Mouse (Mus musculus) embryonic fibroblast, embryonic 13.5 days (primary cell): ENCODE data around the gene Pcnt. TPM values are rescaled to one million over a fixed set of nuclear protein-coding genes. Genes with fewer than 3 reads are reported as not detected.

Source experiments
- H3K27ac ChIP-seq: 2 replicates; pipeline ENCODE4 v1.5.1; 2012; ENCODE audit warnings: low read length, control low read depth, inconsistent platforms; ENCODE audit not compliant: insufficient read depth
- H3K4me1 ChIP-seq: 2 replicates; pipeline ENCODE4 v1.6.1; 2011; ENCODE audit warnings: low read length; ENCODE audit not compliant: control insufficient read depth, insufficient read depth
- H3K4me3 ChIP-seq: 2 replicates; pipeline ENCODE4 v1.5.1; 2011; ENCODE audit warnings: mild to moderate bottlenecking, control low read depth, low read length; ENCODE audit not compliant: insufficient read depth
- CTCF ChIP-seq: IDR thresholded peaks from 2 replicates; pipeline ENCODE4 v1.5.1; 2011; ENCODE audit warnings: mild to moderate bottlenecking, control low read depth, low read length, moderate library complexity, borderline replicate concordance; ENCODE audit not compliant: insufficient read depth
- POLR2A ChIP-seq: IDR thresholded peaks from 2 replicates; pipeline ENCODE4 v1.6.1; 2011; ENCODE audit warnings: low read depth, mild to moderate bottlenecking, control low read depth, low read length, moderate library complexity
- polyA plus RNA-seq: library from polyadenylated mRNA; stranded (reverse); fragments of >200 nt; gene quantifications from 2 replicates; pipeline ENCODE4 v1.2.4, GENCODE M21; 2011; ENCODE audit warnings: low read depth; ENCODE audit not compliant: missing spikeins, insufficient read length

Pcnt gene
- polyA plus RNA-seq, 1 experiment = 15.5 TPM

- peaks cover 8% of the 10 kb centered on the region; the same call in 1 of the 2 replicates for H3K4me1 ChIP-seq
- TF ChIP-seq CTCF (no peak), POLR2A (no peak)
These were observed 88.6 kb downstream of the Pcnt start for GRCm38 (mm10) chr10:76353986-76354385.

GRCm38 (mm10) chr10:76351953-76352352 lies 90.6 kb downstream of the Pcnt start:
- H3K4me3 ChIP-seq = no peak overlapping the region
- H3K27ac ChIP-seq = no peak overlapping the region
- no peaks in the 10 kb centered on the region for H3K4me1 ChIP-seq
- TF ChIP-seq POLR2A (no peak), CTCF (no peak)

More at GRCm38 (mm10) chr10:76353986-76354385, 88.6 kb downstream of the Pcnt start:
- no peak overlapping the region for H3K4me3 ChIP-seq
- no peak overlapping the region for H3K27ac ChIP-seq

- Histone ChIP-seq H3K27ac (no peak overlapping the region), H3K4me1 (no peaks in the 10 kb centered on the region), H3K4me3 (no peak overlapping the region)
- no peak for TF ChIP-seq POLR2A
- no peak for TF ChIP-seq CTCF
These were observed 96.0 kb downstream of the Pcnt start for GRCm38 (mm10) chr10:76346589-76346988.

- Histone ChIP-seq H3K27ac (no peak overlapping the region), H3K4me3 (peak overlapping the region; percentile 22; the same call in 1 of the 2 replicates), H3K4me1 (no peaks in the 10 kb centered on the region)
- no peak for TF ChIP-seq POLR2A
- TF ChIP-seq CTCF = no peak
These were observed 96.5 kb downstream of the Pcnt start for GRCm38 (mm10) chr10:76346043-76346491.

- H3K4me1 ChIP-seq = no peaks in the 10 kb centered on the region
- peak overlapping the region; percentile 72 for H3K4me3 ChIP-seq
- TF ChIP-seq POLR2A (no peak), CTCF (no peak)
- no peak overlapping the region for H3K27ac ChIP-seq
These were observed 97.1 kb downstream of the Pcnt start for GRCm38 (mm10) chr10:76345540-76345902.

- H3K4me3 ChIP-seq = peak within 1 kb of the TSS; percentile 79
- H3K27ac ChIP-seq = no peak within 1 kb of the TSS
- no peaks in the 10 kb centered on the region for H3K4me1 ChIP-seq
- no peak; the same call in none of the 2 replicates for TF ChIP-seq POLR2A
- no peak for TF ChIP-seq CTCF
These were observed 97.7 kb downstream of the Pcnt start, which contains the start of gene Dip2a for GRCm38 (mm10) chr10:76344711-76345539. Gene Dip2a, minus strand, starts transcription at chr10:76345291.

- Histone ChIP-seq H3K4me1 (no peaks in the 10 kb centered on the region), H3K4me3 (no peak overlapping the region), H3K27ac (no peak overlapping the region)
- no peak for TF ChIP-seq POLR2A
- no peak for TF ChIP-seq CTCF
These were observed 108.2 kb downstream of the Pcnt start for GRCm38 (mm10) chr10:76334350-76334749.

- no peak overlapping the region for H3K27ac ChIP-seq
- no peak overlapping the region for H3K4me3 ChIP-seq
- TF ChIP-seq CTCF = no peak
- no peak for TF ChIP-seq POLR2A
- no peaks in the 10 kb centered on the region for H3K4me1 ChIP-seq
These were observed 110.5 kb downstream of the Pcnt start for GRCm38 (mm10) chr10:76332040-76332439.

GRCm38 (mm10) chr10:76329093-76329492 lies 113.5 kb downstream of the Pcnt start:
- H3K4me1 ChIP-seq = no peaks in the 10 kb centered on the region
- TF ChIP-seq POLR2A (no peak), CTCF (no peak)
- no peak overlapping the region for H3K27ac ChIP-seq
- no peak overlapping the region for H3K4me3 ChIP-seq

- H3K27ac ChIP-seq = no peak overlapping the region
- no peaks in the 10 kb centered on the region for H3K4me1 ChIP-seq
- no peak for TF ChIP-seq POLR2A
- no peak for TF ChIP-seq CTCF
- H3K4me3 ChIP-seq = no peak overlapping the region
These were observed 114.0 kb downstream of the Pcnt start for GRCm38 (mm10) chr10:76328574-76328973.
